Mouse (Mus musculus): Measurements from ENCODE around the gene Stom. TPM values are rescaled to one million over a fixed set of nuclear protein-coding genes. Genes with fewer than 3 reads are reported as not detected.
A peak's percentile ranks its signal among the peaks of the same experiment; 100 is the strongest.

The Stom gene
- 1 to 10 TPM; 7.3 to 8.6 TPM for total RNA-seq (2021)
- long read RNA-seq, experiment 1, transcript Stom-201 (7 exons, 2,787 nt) = major isoform, 17 of 20 reads
- long read RNA-seq, experiment 1, partial matches to known transcripts = 0 of 20 reads
- long read RNA-seq, experiment 1, other reads (novel, unspliced or antisense) = 2 of 20 reads
- long read RNA-seq, experiment 2, transcript Stom-201 (7 exons, 2,787 nt) = major isoform, 7 of 8 reads
- long read RNA-seq, experiment 2, partial matches to known transcripts = 1 of 8 reads
- long read RNA-seq, experiment 2, other reads (novel, unspliced or antisense) = 0 of 8 reads

- peak; percentile 96 for DNase-seq (ENCODE audit: low spot score in 2 of 2)
Measured at GRCm38 (mm10) chr2:35336388-35337280, at the start of gene Stom. Stom (minus strand) TSS chr2:35336976.

GRCm38 (mm10) chr2:35385441-35385871, 48.7 kb upstream of the Stom start:
- no peak for DNase-seq (ENCODE audit: low spot score in 2 of 2)

GRCm38 (mm10) chr2:35379306-35379705, 42.5 kb upstream of the Stom start:
- no peak for DNase-seq (ENCODE audit: low spot score in 2 of 2)

- DNase-seq (ENCODE audit: low spot score in 2 of 2) = no peak
Measured at GRCm38 (mm10) chr2:35377600-35377999, 40.8 kb upstream of the Stom start.

GRCm38 (mm10) chr2:35373003-35373402, 36.2 kb upstream of the Stom start:
- no peak for DNase-seq (ENCODE audit: low spot score in 2 of 2)

- DNase-seq (ENCODE audit: low spot score in 2 of 2) = no peak
Measured at GRCm38 (mm10) chr2:35370686-35371085, 33.9 kb upstream of the Stom start.

- no peak for DNase-seq (ENCODE audit: low spot score in 2 of 2)
Measured at GRCm38 (mm10) chr2:35367629-35368028, 30.9 kb upstream of the Stom start, which contains the start of gene 4930568D16Rik. 4930568D16Rik (minus strand) TSS chr2:35367729.

GRCm38 (mm10) chr2:35349184-35349583, 12.4 kb upstream of the Stom start:
- no peak for DNase-seq (ENCODE audit: low spot score in 2 of 2)

GRCm38 (mm10) chr2:35345984-35346383, 9.2 kb upstream of the Stom start:
- no peak for DNase-seq (ENCODE audit: low spot score in 2 of 2)

GRCm38 (mm10) chr2:35342605-35343004, 5.8 kb upstream of the Stom start:
- DNase-seq (ENCODE audit: low spot score in 2 of 2) = no peak

- DNase-seq (ENCODE audit: low spot score in 2 of 2) = no peak
Measured at GRCm38 (mm10) chr2:35338707-35339106, 1.9 kb upstream of the Stom start.

- DNase-seq (ENCODE audit: low spot score in 2 of 2) = no peak
Measured at GRCm38 (mm10) chr2:35338036-35338435, 1.3 kb upstream of the Stom start.

- DNase-seq (ENCODE audit: low spot score in 2 of 2) = no peak
Measured at GRCm38 (mm10) chr2:35337419-35337818, 643 bp upstream of the Stom start.

- no peak for DNase-seq (ENCODE audit: low spot score in 2 of 2)
Measured at GRCm38 (mm10) chr2:35335620-35336019, 1.2 kb downstream of the Stom start.

GRCm38 (mm10) chr2:35333670-35334069, 3.1 kb downstream of the Stom start:
- DNase-seq (ENCODE audit: low spot score in 2 of 2) = no peak

- DNase-seq (ENCODE audit: low spot score in 2 of 2) = no peak
Measured at GRCm38 (mm10) chr2:35331205-35331604, 5.6 kb downstream of the Stom start.

- DNase-seq (ENCODE audit: low spot score in 2 of 2) = no peak
Measured at GRCm38 (mm10) chr2:35329061-35329460, 7.7 kb downstream of the Stom start.

GRCm38 (mm10) chr2:35328064-35328792, 8.5 kb downstream of the Stom start:
- DNase-seq (ENCODE audit: low spot score in 2 of 2) = no peak

- DNase-seq (ENCODE audit: low spot score in 2 of 2) = no peak
Measured at GRCm38 (mm10) chr2:35327583-35327982, 9.2 kb downstream of the Stom start.

- DNase-seq (ENCODE audit: low spot score in 2 of 2) = no peak
Measured at GRCm38 (mm10) chr2:35326931-35327330, 9.8 kb downstream of the Stom start.

- DNase-seq (ENCODE audit: low spot score in 2 of 2) = no peak
Measured at GRCm38 (mm10) chr2:35325930-35326329, 10.8 kb downstream of the Stom start.
